Mouse (Mus musculus): ENCODE results near the gene Pla2g4a. TPM values are rescaled to one million over a fixed set of nuclear protein-coding genes. Genes with fewer than 3 reads are reported as not detected.

Pla2g4a gene
- total and polyA plus RNA-seq, 2 experiments from 2014 or later, result 2.4 to 2.8 TPM

- H3K9ac ChIP-seq (replicated peaks; ENCODE audit: low read depth, low read length), result no peak overlapping the region
- no peaks in the 10 kb centered on the region for H3K9me3 ChIP-seq (replicated peaks; ENCODE audit: control insufficient read depth, low read length)
- TF ChIP-seq EP300 (IDR thresholded peaks at IDR 0.05; ENCODE audit: low read depth), result no peak
- no peaks in the 10 kb centered on the region for H3K27me3 ChIP-seq (ENCODE audit: control insufficient read depth, insufficient read depth, low read length)
- no peaks in the 10 kb centered on the region for H3K4me1 ChIP-seq (ENCODE audit: control insufficient read depth, insufficient read depth)
- H3K27ac ChIP-seq (ENCODE audit: low read depth), result no peak overlapping the region
- H3K4me3 ChIP-seq (ENCODE audit: low read depth, low read length), result no peak overlapping the region
- DNase-seq (ENCODE audit: low spot score) (no peak), ATAC-seq (ENCODE audit: insufficient read depth, low read depth) (no peak)
- no peaks in the 10 kb centered on the region for H3K36me3 ChIP-seq (replicated peaks; ENCODE audit: control insufficient read depth, insufficient read depth, low read length)
- H3K4me2 ChIP-seq (ENCODE audit: low read depth, low read length), result no peak overlapping the region
- 69% methylated on average over 1 of the region's 1 CpGs for WGBS
Measured at GRCm38 (mm10) chr1:149965826-149966225, 4.7 kb upstream of the Pla2g4a start.

DNA sequence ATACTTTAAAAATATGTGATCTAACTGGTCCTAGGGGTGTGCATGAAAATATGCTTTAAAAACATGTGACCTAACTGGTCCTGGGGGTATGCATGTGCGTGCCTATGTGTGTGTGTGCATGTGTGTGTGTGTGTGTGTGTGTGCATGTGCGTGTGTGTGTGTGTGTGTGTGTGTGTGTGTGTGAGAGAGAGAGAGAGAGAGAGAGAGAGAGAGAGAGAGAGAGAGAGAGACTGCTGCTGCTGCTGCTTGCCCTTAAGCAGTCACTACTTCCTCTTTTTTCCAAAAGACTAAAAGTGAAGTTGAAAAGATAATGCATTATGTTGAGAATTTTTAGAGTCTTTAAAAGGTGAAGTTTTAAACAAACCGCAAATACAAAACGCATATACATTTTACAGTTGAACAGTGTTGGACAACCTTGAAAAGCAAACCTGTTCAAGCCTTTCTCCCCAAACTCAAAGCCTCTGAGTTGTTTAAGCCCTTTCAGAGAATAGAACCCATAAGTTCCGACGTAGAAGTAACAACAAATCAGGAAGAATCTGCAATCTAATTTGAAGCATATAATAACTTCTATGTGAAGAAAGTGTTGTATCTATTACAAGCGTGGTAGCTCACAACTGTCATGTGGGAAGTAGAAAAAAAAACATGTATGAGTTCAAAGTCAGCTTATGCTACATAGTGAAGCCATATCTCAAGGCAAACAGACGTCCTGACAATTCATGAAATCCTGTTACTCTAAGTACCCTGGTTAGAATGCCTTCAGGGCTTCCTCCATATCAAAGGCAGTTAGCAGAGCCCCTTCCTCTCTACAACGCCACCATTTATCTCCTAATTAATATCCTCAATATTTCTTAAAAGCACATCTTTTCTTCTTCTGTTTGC, 574 bp upstream of the Pla2g4a start:
- peak overlapping the region; percentile 86 for H3K4me2 ChIP-seq (ENCODE audit: low read depth, low read length)
- H3K4me1 ChIP-seq (ENCODE audit: control insufficient read depth, insufficient read depth), result no peaks in the 10 kb centered on the region; the same call in 1 of the 2 replicates
- TF ChIP-seq CTCF (IDR thresholded peaks at IDR 0.05; ENCODE audit: low read depth), result no peak
- TF ChIP-seq EP300 (IDR thresholded peaks at IDR 0.05; ENCODE audit: low read depth), result no peak
- H3K9me3 ChIP-seq (replicated peaks; ENCODE audit: control insufficient read depth, low read length), result no peaks in the 10 kb centered on the region
- WGBS, result 65% methylated on average over 8 of the region's 9 CpGs
- H3K9ac ChIP-seq (replicated peaks; ENCODE audit: low read depth, low read length), result no peak overlapping the region
- H3K4me3 ChIP-seq (ENCODE audit: low read depth, low read length), result peak overlapping the region; percentile 63
- no peak overlapping the region for H3K27ac ChIP-seq (ENCODE audit: low read depth)
- ATAC-seq (ENCODE audit: insufficient read depth, low read depth) (0 out of 2 replicates have a peak, but pooled peaks have one; percentile 6), DNase-seq (ENCODE audit: low spot score) (no peak)
- H3K27me3 ChIP-seq (ENCODE audit: control insufficient read depth, insufficient read depth, low read length), result no peaks in the 10 kb centered on the region
- H3K36me3 ChIP-seq (replicated peaks; ENCODE audit: control insufficient read depth, insufficient read depth, low read length), result no peaks in the 10 kb centered on the region

GRCm38 (mm10) chr1:149960251-149960650, 839 bp downstream of the Pla2g4a start:
- peak overlapping the region; percentile 63; the same call in 1 of the 2 replicates for H3K4me3 ChIP-seq (ENCODE audit: low read depth, low read length)
- H3K4me1 ChIP-seq (ENCODE audit: control insufficient read depth, insufficient read depth), result no peaks in the 10 kb centered on the region; the same call in 1 of the 2 replicates
- peak overlapping the region; percentile 86; the same call in 1 of the 2 replicates for H3K4me2 ChIP-seq (ENCODE audit: low read depth, low read length)
- 94% methylated on average over 4 of the region's 4 CpGs for WGBS
- no peaks in the 10 kb centered on the region for H3K9me3 ChIP-seq (replicated peaks; ENCODE audit: control insufficient read depth, low read length)
- H3K9ac ChIP-seq (replicated peaks; ENCODE audit: low read depth, low read length), result no peak overlapping the region
- TF ChIP-seq EP300 (IDR thresholded peaks at IDR 0.05; ENCODE audit: low read depth), result no peak
- TF ChIP-seq CTCF (IDR thresholded peaks at IDR 0.05; ENCODE audit: low read depth), result no peak
- H3K36me3 ChIP-seq (replicated peaks; ENCODE audit: control insufficient read depth, insufficient read depth, low read length), result no peaks in the 10 kb centered on the region
- DNase-seq (ENCODE audit: low spot score) (no peak), ATAC-seq (ENCODE audit: insufficient read depth, low read depth) (no peak)
- H3K27ac ChIP-seq (ENCODE audit: low read depth), result no peak overlapping the region
- H3K27me3 ChIP-seq (ENCODE audit: control insufficient read depth, insufficient read depth, low read length), result no peaks in the 10 kb centered on the region

DNA sequence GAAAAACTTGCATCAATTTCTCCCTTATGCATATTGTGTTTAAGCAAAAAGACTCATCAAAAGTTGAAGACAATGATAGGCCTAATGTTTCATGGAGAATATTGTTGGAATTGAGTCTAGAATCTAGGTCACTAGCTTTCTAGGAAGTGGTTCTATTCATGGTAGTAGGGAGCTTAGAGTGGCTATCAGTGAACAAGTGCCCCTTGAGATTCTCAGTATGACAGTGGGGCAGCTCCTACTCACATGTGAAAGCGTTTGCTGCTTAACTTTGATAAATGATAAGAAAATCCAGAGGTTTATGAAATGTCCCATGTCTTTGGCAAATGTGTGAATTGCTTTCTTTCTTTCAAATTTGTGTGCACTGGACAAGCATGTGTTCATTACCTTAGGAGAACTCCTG, 2.0 kb downstream of the Pla2g4a start:
- no peak overlapping the region for H3K4me2 ChIP-seq (ENCODE audit: low read depth, low read length)
- DNase-seq (ENCODE audit: low spot score), result no peak
- H3K4me3 ChIP-seq (ENCODE audit: low read depth, low read length), result no peak overlapping the region
- WGBS, result 35% methylated on average over 1 of the region's 1 CpGs
- H3K9me3 ChIP-seq (replicated peaks; ENCODE audit: control insufficient read depth, low read length), result no peaks in the 10 kb centered on the region
- no peak overlapping the region for H3K27ac ChIP-seq (ENCODE audit: low read depth)
- ATAC-seq (ENCODE audit: insufficient read depth, low read depth), result no peak
- no peaks in the 10 kb centered on the region for H3K36me3 ChIP-seq (replicated peaks; ENCODE audit: control insufficient read depth, insufficient read depth, low read length)
- TF ChIP-seq CTCF (IDR thresholded peaks at IDR 0.05; ENCODE audit: low read depth), result no peak
- TF ChIP-seq EP300 (IDR thresholded peaks at IDR 0.05; ENCODE audit: low read depth), result no peak
- no peaks in the 10 kb centered on the region for H3K27me3 ChIP-seq (ENCODE audit: control insufficient read depth, insufficient read depth, low read length)
- H3K9ac ChIP-seq (replicated peaks; ENCODE audit: low read depth, low read length), result no peak overlapping the region
- H3K4me1 ChIP-seq (ENCODE audit: control insufficient read depth, insufficient read depth), result no peaks in the 10 kb centered on the region; the same call in 1 of the 2 replicates

GRCm38 (mm10) chr1:149955482-149955881, 5.6 kb downstream of the Pla2g4a start:
- Histone ChIP-seq H3K9me3 (replicated peaks; ENCODE audit: control insufficient read depth, low read length) (no peaks in the 10 kb centered on the region), H3K4me1 (ENCODE audit: control insufficient read depth, insufficient read depth) (no peaks in the 10 kb centered on the region; the same call in 1 of the 2 replicates), H3K27ac (ENCODE audit: low read depth) (no peak overlapping the region), H3K4me3 (ENCODE audit: low read depth, low read length) (no peak overlapping the region), H3K36me3 (replicated peaks; ENCODE audit: control insufficient read depth, insufficient read depth, low read length) (no peaks in the 10 kb centered on the region), H3K27me3 (ENCODE audit: control insufficient read depth, insufficient read depth, low read length) (no peaks in the 10 kb centered on the region), H3K9ac (replicated peaks; ENCODE audit: low read depth, low read length) (no peak overlapping the region), H3K4me2 (ENCODE audit: low read depth, low read length) (no peak overlapping the region)
- ATAC-seq (ENCODE audit: insufficient read depth, low read depth) (peak; percentile 75), DNase-seq (ENCODE audit: low spot score) (peak; percentile 76)
- 20% methylated on average over 4 of the region's 4 CpGs for WGBS
- TF ChIP-seq EP300 (IDR thresholded peaks at IDR 0.05; ENCODE audit: low read depth) (no peak), CTCF (IDR thresholded peaks at IDR 0.05; ENCODE audit: low read depth) (no peak)
